Mouse (Mus musculus) embryonic fibroblast, embryonic 13.5 days (primary cell): ENCODE measurements around the gene Il17ra. TPM values are rescaled to one million over a fixed set of nuclear protein-coding genes. Genes with fewer than 3 reads are reported as not detected.

Experiments used
- H3K27ac ChIP-seq: 2 replicates; pipeline ENCODE4 v1.5.1; 2012; ENCODE audit warnings: low read length, control low read depth, inconsistent platforms; ENCODE audit not compliant: insufficient read depth
- H3K4me1 ChIP-seq: 2 replicates; pipeline ENCODE4 v1.6.1; 2011; ENCODE audit warnings: low read length; ENCODE audit not compliant: control insufficient read depth, insufficient read depth
- H3K4me3 ChIP-seq: 2 replicates; pipeline ENCODE4 v1.5.1; 2011; ENCODE audit warnings: mild to moderate bottlenecking, control low read depth, low read length; ENCODE audit not compliant: insufficient read depth
- CTCF ChIP-seq: IDR thresholded peaks from 2 replicates; pipeline ENCODE4 v1.5.1; 2011; ENCODE audit warnings: mild to moderate bottlenecking, control low read depth, low read length, moderate library complexity, borderline replicate concordance; ENCODE audit not compliant: insufficient read depth
- POLR2A ChIP-seq: IDR thresholded peaks from 2 replicates; pipeline ENCODE4 v1.6.1; 2011; ENCODE audit warnings: low read depth, mild to moderate bottlenecking, control low read depth, low read length, moderate library complexity
- polyA plus RNA-seq: library from polyadenylated mRNA; stranded (reverse); fragments of >200 nt; gene quantifications from 2 replicates; pipeline ENCODE4 v1.2.4, GENCODE M21; 2011; ENCODE audit warnings: low read depth; ENCODE audit not compliant: missing spikeins, insufficient read length

The Il17ra gene
- polyA plus RNA-seq, 1 experiment: 13.3 TPM

- peak overlapping the region; percentile 9; the same call in 1 of the 2 replicates for H3K27ac ChIP-seq
- peaks cover 14% of the 10 kb centered on the region for H3K4me1 ChIP-seq
- TF ChIP-seq POLR2A (no peak), CTCF (no peak)
- H3K4me3 ChIP-seq: no peak overlapping the region
These were observed 7.6 kb downstream of the Il17ra start for GRCm38 (mm10) chr6:120470666-120471065.

GRCm38 (mm10) chr6:120471991-120472441, 9.0 kb downstream of the Il17ra start:
- peaks cover 14% of the 10 kb centered on the region for H3K4me1 ChIP-seq
- TF ChIP-seq CTCF (no peak), POLR2A (no peak)
- H3K27ac ChIP-seq: no peak overlapping the region
- H3K4me3 ChIP-seq: no peak overlapping the region

- Histone ChIP-seq H3K4me3 (no peak overlapping the region), H3K4me1 (peaks cover 14% of the 10 kb centered on the region), H3K27ac (no peak overlapping the region)
- TF ChIP-seq POLR2A (no peak), CTCF (no peak)
These were observed 9.6 kb downstream of the Il17ra start for GRCm38 (mm10) chr6:120472455-120473140.

GRCm38 (mm10) chr6:120473427-120473826, 10.4 kb downstream of the Il17ra start:
- no peak overlapping the region for H3K27ac ChIP-seq
- no peak overlapping the region for H3K4me3 ChIP-seq
- TF ChIP-seq CTCF (no peak), POLR2A (no peak)
- peaks cover 14% of the 10 kb centered on the region for H3K4me1 ChIP-seq

- Histone ChIP-seq H3K4me1 (peaks cover 8% of the 10 kb centered on the region), H3K27ac (no peak overlapping the region), H3K4me3 (no peak overlapping the region)
- TF ChIP-seq CTCF (no peak), POLR2A (no peak)
These were observed 12.2 kb downstream of the Il17ra start for GRCm38 (mm10) chr6:120475288-120475687.

- no peak for TF ChIP-seq CTCF
- no peak for TF ChIP-seq POLR2A
These were observed 16.3 kb downstream of the Il17ra start for GRCm38 (mm10) chr6:120479302-120479701.

GRCm38 (mm10) chr6:120480361-120480760, 17.3 kb downstream of the Il17ra start:
- TF ChIP-seq POLR2A (no peak), CTCF (no peak)

More at GRCm38 (mm10) chr6:120479302-120479701, 16.3 kb downstream of the Il17ra start:
- Histone ChIP-seq H3K4me1 (peaks cover 15% of the 10 kb centered on the region; the same call in 1 of the 2 replicates), H3K4me3 (no peak overlapping the region), H3K27ac (no peak overlapping the region)

GRCm38 (mm10) chr6:120481538-120481937, 18.5 kb downstream of the Il17ra start:
- Histone ChIP-seq H3K27ac (no peak overlapping the region), H3K4me1 (peaks cover 13% of the 10 kb centered on the region; the same call in 1 of the 2 replicates), H3K4me3 (no peak overlapping the region)
- no peak for TF ChIP-seq POLR2A
- TF ChIP-seq CTCF: no peak

More at GRCm38 (mm10) chr6:120480361-120480760, 17.3 kb downstream of the Il17ra start:
- no peak overlapping the region for H3K27ac ChIP-seq
- no peak overlapping the region for H3K4me3 ChIP-seq
- H3K4me1 ChIP-seq: peaks cover 13% of the 10 kb centered on the region; the same call in 1 of the 2 replicates

- TF ChIP-seq CTCF (no peak), POLR2A (no peak)
- H3K4me3 ChIP-seq: no peak overlapping the region
- peaks cover 13% of the 10 kb centered on the region; the same call in 1 of the 2 replicates for H3K4me1 ChIP-seq
- H3K27ac ChIP-seq: 0 out of 2 replicates have a peak overlapping the region, but pooled peaks have one; percentile 15
These were observed 19.0 kb downstream of the Il17ra start for GRCm38 (mm10) chr6:120482021-120482420.

- no peak overlapping the region for H3K4me3 ChIP-seq
- TF ChIP-seq POLR2A (no peak), CTCF (no peak)
- H3K4me1 ChIP-seq: peaks cover 13% of the 10 kb centered on the region; the same call in 1 of the 2 replicates
- H3K27ac ChIP-seq: peak overlapping the region; percentile 70
These were observed 19.7 kb downstream of the Il17ra start for GRCm38 (mm10) chr6:120482756-120483155.
